Mouse (Mus musculus) limb, embryonic 12.5 days (tissue): Measurements from ENCODE around the gene Cda. TPM values are rescaled to one million over a fixed set of nuclear protein-coding genes. Genes with fewer than 3 reads are reported as not detected.

Experiments
- ATAC-seq: fragments of 200-750 bp; cut with Nextera tagmentation; 2 replicates; pipeline ENCODE4 v1.8.0; 2017; ENCODE audit warnings: low read depth, moderate TSS enrichment; ENCODE audit not compliant: insufficient number of reproducible peaks, insufficient read depth, low FRiP score, low TSS enrichment
- H3K27ac ChIP-seq: fragments of 300-500 bp; sonication (generic); 2 replicates; pipeline ENCODE4 v1.5.1; 2016; ENCODE audit warnings: mild to moderate bottlenecking, moderate library complexity
- H3K27me3 ChIP-seq: fragments of 300-500 bp; sonication (generic); 2 replicates; pipeline ENCODE4 v1.6.1; 2016; ENCODE audit warnings: mild to moderate bottlenecking, moderate library complexity
- H3K36me3 ChIP-seq: fragments of 300-500 bp; sonication (generic); 2 replicates; pipeline ENCODE4 v1.6.1; 2016; ENCODE audit warnings: mild to moderate bottlenecking, moderate library complexity
- H3K4me1 ChIP-seq: fragments of 300-500 bp; sonication (generic); replicated peaks from 2 replicates; pipeline ENCODE4 v1.6.1; 2016
- H3K4me2 ChIP-seq: fragments of 300-500 bp; sonication (generic); 2 replicates; pipeline ENCODE4 v1.6.1; 2016; ENCODE audit warnings: mild to moderate bottlenecking, moderate library complexity
- H3K4me3 ChIP-seq: fragments of 300-500 bp; sonication (generic); replicated peaks from 2 replicates; pipeline ENCODE4 v1.5.1; 2016; ENCODE audit warnings: mild to moderate bottlenecking
- H3K9ac ChIP-seq: fragments of 300-500 bp; sonication (generic); replicated peaks from 2 replicates; pipeline ENCODE4 v1.6.1; 2016; ENCODE audit warnings: mild to moderate bottlenecking, moderate library complexity
- H3K9me3 ChIP-seq: fragments of 300-500 bp; sonication (generic); 2 replicates; pipeline ENCODE4 v1.6.1; 2016; ENCODE audit warnings: mild to moderate bottlenecking, moderate library complexity
- WGBS: fragments of 180-500 bp; shearing (Covaris S2); methylation state at CpG from one replicate; pipeline ENCODE4 v1.1.7; 2016; 5-methylcytosine and 5-hydroxymethylcytosine counted together
- polyA plus RNA-seq: library from polyadenylated mRNA; unstranded; fragments of >200 nt; fragmentation: Nextera tagmentation; extraction: Ambion mirVana; gene quantifications from 2 replicates; pipeline ENCODE4 v1.2.1, GENCODE M21; 2016

The Cda gene
- polyA plus RNA-seq, 1 experiment from 2014 or later: 4.0 TPM

- no peaks in the 10 kb centered on the region for H3K27me3 ChIP-seq
- no peak overlapping the region for H3K27ac ChIP-seq
- no peaks in the 10 kb centered on the region for H3K36me3 ChIP-seq
- no peak overlapping the region for H3K9ac ChIP-seq
- no peak overlapping the region for H3K4me3 ChIP-seq
- H3K9me3 ChIP-seq: no peaks in the 10 kb centered on the region
- 0 out of 2 replicates have a peak, but pooled peaks cover 3% of the 10 kb centered on the region for H3K4me1 ChIP-seq
- no peak for ATAC-seq
- WGBS: 83% methylated on average over 1 of the region's 1 CpGs
- H3K4me2 ChIP-seq: no peak overlapping the region
Measured at GRCm38 (mm10) chr4:138347280-138347679, 20.5 kb downstream of the Cda start.

GRCm38 (mm10) chr4:138344891-138345545 lies 22.8 kb downstream of the Cda start:
- no peak for ATAC-seq
- 0 out of 2 replicates have a peak, but pooled peaks cover 3% of the 10 kb centered on the region for H3K4me1 ChIP-seq
- WGBS: 77% methylated on average over 9 of the region's 9 CpGs
- H3K27me3 ChIP-seq: no peaks in the 10 kb centered on the region
- no peaks in the 10 kb centered on the region for H3K9me3 ChIP-seq
- H3K9ac ChIP-seq: no peak overlapping the region
- no peak overlapping the region for H3K27ac ChIP-seq
- no peak overlapping the region for H3K4me3 ChIP-seq
- H3K36me3 ChIP-seq: no peaks in the 10 kb centered on the region
- no peak overlapping the region for H3K4me2 ChIP-seq

- Histone ChIP-seq H3K9ac (no peak overlapping the region), H3K4me1 (0 out of 2 replicates have a peak, but pooled peaks cover 3% of the 10 kb centered on the region), H3K4me2 (no peak overlapping the region), H3K9me3 (no peaks in the 10 kb centered on the region), H3K4me3 (no peak overlapping the region), H3K27me3 (no peaks in the 10 kb centered on the region; the same call in 1 of the 2 replicates), H3K27ac (no peak overlapping the region), H3K36me3 (no peaks in the 10 kb centered on the region)
- WGBS: 47% methylated on average over 10 of the region's 10 CpGs
- no peak for ATAC-seq
Measured at GRCm38 (mm10) chr4:138343341-138343837, 24.4 kb downstream of the Cda start.

GRCm38 (mm10) chr4:138342778-138343177 lies 25.0 kb downstream of the Cda start:
- Histone ChIP-seq H3K9me3 (no peaks in the 10 kb centered on the region), H3K36me3 (no peaks in the 10 kb centered on the region), H3K27ac (no peak overlapping the region), H3K4me2 (no peak overlapping the region), H3K27me3 (no peaks in the 10 kb centered on the region; the same call in 1 of the 2 replicates), H3K9ac (no peak overlapping the region), H3K4me1 (0 out of 2 replicates have a peak, but pooled peaks cover 3% of the 10 kb centered on the region), H3K4me3 (no peak overlapping the region)
- ATAC-seq: no peak
- WGBS: 69% methylated on average over 6 of the region's 6 CpGs

- no peak overlapping the region for H3K27ac ChIP-seq
- ATAC-seq: no peak
- no peak overlapping the region for H3K9ac ChIP-seq
- H3K4me3 ChIP-seq: no peak overlapping the region
- no peaks in the 10 kb centered on the region for H3K36me3 ChIP-seq
- WGBS: 70% methylated on average over 7 of the region's 7 CpGs
- H3K4me2 ChIP-seq: no peak overlapping the region
- no peaks in the 10 kb centered on the region; the same call in 1 of the 2 replicates for H3K27me3 ChIP-seq
- H3K4me1 ChIP-seq: 0 out of 2 replicates have a peak, but pooled peaks cover 3% of the 10 kb centered on the region
- no peaks in the 10 kb centered on the region for H3K9me3 ChIP-seq
Measured at GRCm38 (mm10) chr4:138342048-138342447, 25.7 kb downstream of the Cda start.

DNA sequence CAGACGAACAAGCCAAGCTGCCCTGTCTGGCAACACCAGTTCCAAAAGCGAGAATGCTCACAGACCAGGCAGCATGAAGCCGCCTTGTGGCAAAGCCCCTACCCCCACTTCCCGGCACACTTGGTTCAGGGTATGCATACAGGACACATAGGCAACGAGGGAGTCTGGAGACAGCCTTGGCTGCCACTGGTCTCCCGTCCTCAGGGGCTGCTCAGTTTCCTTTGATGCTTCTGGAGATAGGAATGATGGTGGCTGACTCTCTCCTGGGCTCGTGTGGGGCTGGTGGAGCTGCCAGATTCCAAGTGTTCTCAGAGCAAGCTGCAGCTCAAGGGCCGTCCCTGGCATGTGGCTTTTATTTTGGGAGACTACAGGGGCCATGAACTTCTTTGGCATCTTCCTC lies 26.4 kb downstream of the Cda start:
- ATAC-seq: no peak
- H3K4me1 ChIP-seq: 0 out of 2 replicates have a peak, but pooled peaks cover 3% of the 10 kb centered on the region
- WGBS: 56% methylated on average over 8 of the region's 8 CpGs
- H3K9ac ChIP-seq: no peak overlapping the region
- H3K9me3 ChIP-seq: no peaks in the 10 kb centered on the region
- H3K4me2 ChIP-seq: no peak overlapping the region
- H3K27ac ChIP-seq: no peak overlapping the region
- H3K36me3 ChIP-seq: no peaks in the 10 kb centered on the region
- no peaks in the 10 kb centered on the region; the same call in 1 of the 2 replicates for H3K27me3 ChIP-seq
- no peak overlapping the region for H3K4me3 ChIP-seq

GRCm38 (mm10) chr4:138339963-138340362 lies 27.8 kb downstream of the Cda start:
- Histone ChIP-seq H3K27me3 (no peaks in the 10 kb centered on the region; the same call in 1 of the 2 replicates), H3K4me1 (0 out of 2 replicates have a peak, but pooled peaks cover 3% of the 10 kb centered on the region), H3K4me3 (no peak overlapping the region), H3K9me3 (no peaks in the 10 kb centered on the region), H3K4me2 (no peak overlapping the region), H3K36me3 (no peaks in the 10 kb centered on the region), H3K9ac (no peak overlapping the region), H3K27ac (no peak overlapping the region)
- ATAC-seq: no peak
- 26% methylated on average over 4 of the region's 4 CpGs for WGBS

- no peak overlapping the region for H3K4me2 ChIP-seq
- 79% methylated on average over 9 of the region's 9 CpGs for WGBS
- H3K4me1 ChIP-seq: no peaks in the 10 kb centered on the region
- no peak overlapping the region for H3K9ac ChIP-seq
- H3K9me3 ChIP-seq: no peaks in the 10 kb centered on the region
- no peak overlapping the region for H3K4me3 ChIP-seq
- no peak for ATAC-seq
- no peak overlapping the region for H3K27ac ChIP-seq
- H3K27me3 ChIP-seq: peaks cover 7% of the 10 kb centered on the region
- H3K36me3 ChIP-seq: no peaks in the 10 kb centered on the region
Measured at GRCm38 (mm10) chr4:138337341-138337740, 30.5 kb downstream of the Cda start.

- no peak overlapping the region for H3K9ac ChIP-seq
- no peaks in the 10 kb centered on the region for H3K4me1 ChIP-seq
- H3K4me3 ChIP-seq: no peak overlapping the region
- ATAC-seq: no peak
- WGBS: 78% methylated on average over 5 of the region's 5 CpGs
- H3K36me3 ChIP-seq: no peaks in the 10 kb centered on the region
- no peak overlapping the region for H3K27ac ChIP-seq
- H3K9me3 ChIP-seq: no peaks in the 10 kb centered on the region
- no peak overlapping the region for H3K4me2 ChIP-seq
- H3K27me3 ChIP-seq: peaks cover 10% of the 10 kb centered on the region
Measured at GRCm38 (mm10) chr4:138336876-138337275, 30.9 kb downstream of the Cda start.

- no peak for ATAC-seq
- no peaks in the 10 kb centered on the region for H3K9me3 ChIP-seq
- H3K4me2 ChIP-seq: no peak overlapping the region
- H3K9ac ChIP-seq: no peak overlapping the region
- no peak overlapping the region for H3K4me3 ChIP-seq
- peaks cover 11% of the 10 kb centered on the region for H3K27me3 ChIP-seq
- H3K36me3 ChIP-seq: no peaks in the 10 kb centered on the region
- no peak overlapping the region for H3K27ac ChIP-seq
- H3K4me1 ChIP-seq: no peaks in the 10 kb centered on the region
- 88% methylated on average over 6 of the region's 6 CpGs for WGBS
Measured at GRCm38 (mm10) chr4:138335648-138336047, 32.1 kb downstream of the Cda start.

- no peak overlapping the region for H3K4me3 ChIP-seq
- H3K9ac ChIP-seq: no peak overlapping the region
- H3K4me2 ChIP-seq: no peak overlapping the region
- no peak for ATAC-seq
- WGBS: 86% methylated on average over 12 of the region's 12 CpGs
- no peak overlapping the region for H3K27ac ChIP-seq
- H3K4me1 ChIP-seq: no peaks in the 10 kb centered on the region
- peaks cover 17% of the 10 kb centered on the region for H3K27me3 ChIP-seq
- H3K9me3 ChIP-seq: no peaks in the 10 kb centered on the region
- H3K36me3 ChIP-seq: no peaks in the 10 kb centered on the region
Measured at GRCm38 (mm10) chr4:138335036-138335435, 32.8 kb downstream of the Cda start.

DNA sequence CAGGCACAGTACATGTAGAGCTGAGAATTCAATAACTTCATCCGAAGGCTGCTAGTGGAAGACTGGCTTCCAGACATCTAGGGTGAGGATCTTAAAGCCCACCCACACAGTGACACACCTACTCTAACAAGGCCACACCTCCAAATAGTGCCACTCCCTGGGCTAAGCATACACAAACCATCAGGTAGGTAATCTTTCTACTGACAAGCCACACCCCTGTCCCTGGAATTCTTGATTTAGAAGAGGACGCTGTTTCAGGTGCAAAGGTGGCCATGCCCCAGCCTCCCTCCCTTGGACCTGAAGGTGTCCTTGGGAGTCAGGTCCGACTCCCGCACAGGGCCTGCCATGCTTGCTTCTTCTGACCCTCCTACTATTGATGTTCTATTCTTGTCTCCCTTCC lies 34.7 kb downstream of the Cda start:
- Histone ChIP-seq H3K4me3 (no peak overlapping the region), H3K4me1 (no peaks in the 10 kb centered on the region), H3K27ac (no peak overlapping the region), H3K36me3 (no peaks in the 10 kb centered on the region), H3K9me3 (no peaks in the 10 kb centered on the region), H3K9ac (no peak overlapping the region), H3K4me2 (no peak overlapping the region), H3K27me3 (peaks cover 18% of the 10 kb centered on the region)
- WGBS: 81% methylated on average over 4 of the region's 4 CpGs
- no peak for ATAC-seq
